Mouse (Mus musculus): ENCODE data around the gene Calb2. TPM values are rescaled to one million over a fixed set of nuclear protein-coding genes. Genes with fewer than 3 reads are reported as not detected.
A peak's percentile ranks its signal among the peaks of the same experiment; 100 is the strongest.

The Calb2 gene
- 10 to 100 TPM; 20.4 to 26.8 TPM for total RNA-seq (2021)
- long read RNA-seq, experiment 1, transcript Calb2-201 (11 exons, 1,431 nt) = major isoform, 34 of 37 reads
- long read RNA-seq, experiment 1, partial matches to known transcripts = 3 of 37 reads
- long read RNA-seq, experiment 1, other reads (novel, unspliced or antisense) = 0 of 37 reads
- long read RNA-seq, experiment 2, transcript Calb2-201 (11 exons, 1,431 nt) = major isoform, 25 of 28 reads
- long read RNA-seq, experiment 2, partial matches to known transcripts = 0 of 28 reads
- long read RNA-seq, experiment 2, other reads (novel, unspliced or antisense) = 3 of 28 reads

GRCm38 (mm10) chr8:110168046-110168445 is at the start of gene Calb2:
Calb2 (minus strand) TSS chr8:110168210.
- no peak within 1 kb of the TSS for H3K27ac ChIP-seq
- peak; percentile 85 for TF ChIP-seq CTCF (IDR thresholded peaks at IDR 0.05)
- intact Hi-C loops (cut with DNase I) = loop anchor here (1.0 kb wide), 1 partner anchor 310 kb away; no protein-coding TSS in a partner anchor

GRCm38 (mm10) chr8:110217681-110218131 is 49.7 kb upstream of the Calb2 start:
- intact Hi-C loops (cut with DNase I) = loop anchor here (5.0 kb wide), 1 partner anchor 135 kb away; no protein-coding TSS in a partner anchor
- Histone ChIP-seq H3K4me3 (peak overlapping the region; percentile 64), H3K27ac (peak overlapping the region; percentile 75)
- TF ChIP-seq CTCF (IDR thresholded peaks at IDR 0.05) = no peak
- DNase-seq (ENCODE audit: extremely low spot score in 1 of 2, low spot score in 2 of 2) = peak; percentile 100

More at GRCm38 (mm10) chr8:110168046-110168445, at the start of gene Calb2:
- no peak within 1 kb of the TSS for H3K4me3 ChIP-seq
- peak; percentile 69 to 73 for DNase-seq (ENCODE audit: extremely low spot score in 1 of 2, low spot score in 2 of 2)

- peak in 1 of 2 experiments; percentile 17 for DNase-seq (ENCODE audit: extremely low spot score in 1 of 2, low spot score in 2 of 2)
- TF ChIP-seq CTCF (IDR thresholded peaks at IDR 0.05) = no peak
- Histone ChIP-seq H3K4me3 (peak overlapping the region; percentile 64), H3K27ac (peak overlapping the region; percentile 75)
- intact Hi-C loops (cut with DNase I) = loop anchor here (5.0 kb wide), 1 partner anchor 135 kb away; no protein-coding TSS in a partner anchor
Measured at GRCm38 (mm10) chr8:110217198-110217597, 49.2 kb upstream of the Calb2 start.

DNA sequence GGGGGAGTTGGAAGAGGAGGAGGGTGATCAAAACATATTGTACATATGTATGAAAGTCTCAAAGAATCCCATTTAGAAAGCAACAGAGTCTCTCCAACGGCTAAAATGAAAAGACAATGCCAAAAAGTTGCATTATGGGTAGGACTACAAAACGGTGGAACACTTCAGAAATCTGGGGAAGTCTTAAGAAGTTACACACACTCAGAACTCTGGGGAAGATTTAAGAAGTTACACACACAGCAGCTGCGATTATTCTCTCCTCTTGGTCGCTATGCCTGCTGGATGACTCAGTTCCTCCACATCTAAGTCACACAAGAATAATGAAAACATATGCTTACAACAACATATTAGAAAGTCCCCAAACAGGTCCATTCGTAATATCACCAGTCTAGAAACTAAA is 48.2 kb upstream of the Calb2 start:
- Histone ChIP-seq H3K27ac (no peak overlapping the region), H3K4me3 (no peak overlapping the region)
- TF ChIP-seq CTCF (IDR thresholded peaks at IDR 0.05) = no peak
- no peak for DNase-seq (ENCODE audit: extremely low spot score in 1 of 2, low spot score in 2 of 2)
- intact Hi-C loops (cut with DNase I) = loop anchor here (5.0 kb wide), 1 partner anchor 134 kb away; no protein-coding TSS in a partner anchor

DNA sequence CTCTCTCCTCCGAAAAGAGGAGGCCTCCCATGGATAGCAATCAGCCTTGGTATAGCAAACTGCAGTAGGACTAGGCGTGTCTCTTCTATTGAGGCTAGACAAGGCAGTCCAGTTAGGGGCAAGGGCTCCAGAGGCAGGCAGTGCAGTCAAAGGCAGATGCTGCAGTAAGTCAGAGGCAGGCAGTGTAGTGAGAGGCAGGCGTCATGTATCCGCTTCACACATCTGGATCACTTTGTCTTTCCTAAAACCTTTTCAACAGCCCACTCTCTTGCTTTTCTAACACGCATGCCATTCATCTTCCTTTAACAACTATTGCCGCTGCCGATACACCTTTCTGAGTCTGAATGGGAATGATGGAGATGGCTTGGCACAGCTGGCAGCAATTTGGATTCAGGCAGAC is 47.4 kb upstream of the Calb2 start, which contains the start of gene Cmtr2:
Gene Cmtr2, plus strand, starts transcription at position 301 of the 400 bp plus-strand sequence.
- Histone ChIP-seq H3K27ac (no peak within 1 kb of the TSS), H3K4me3 (no peak within 1 kb of the TSS)
- intact Hi-C loops (cut with DNase I) = loop anchor here (5.0 kb wide), 1 partner anchor 133 kb away; no protein-coding TSS in a partner anchor
- no peak for DNase-seq (ENCODE audit: extremely low spot score in 1 of 2, low spot score in 2 of 2)
- no peak for TF ChIP-seq CTCF (IDR thresholded peaks at IDR 0.05)

- intact Hi-C loops (cut with DNase I) = loop anchor here (5.0 kb wide), 1 partner anchor 275 kb away; no protein-coding TSS in a partner anchor
- H3K4me3 ChIP-seq = no peak overlapping the region
- no peak overlapping the region for H3K27ac ChIP-seq
- peak; percentile 67 for TF ChIP-seq CTCF (IDR thresholded peaks at IDR 0.05)
- peak in 1 of 2 experiments; percentile 18 for DNase-seq (ENCODE audit: extremely low spot score in 1 of 2, low spot score in 2 of 2)
Measured at GRCm38 (mm10) chr8:110201806-110202205, 33.8 kb upstream of the Calb2 start.

DNA sequence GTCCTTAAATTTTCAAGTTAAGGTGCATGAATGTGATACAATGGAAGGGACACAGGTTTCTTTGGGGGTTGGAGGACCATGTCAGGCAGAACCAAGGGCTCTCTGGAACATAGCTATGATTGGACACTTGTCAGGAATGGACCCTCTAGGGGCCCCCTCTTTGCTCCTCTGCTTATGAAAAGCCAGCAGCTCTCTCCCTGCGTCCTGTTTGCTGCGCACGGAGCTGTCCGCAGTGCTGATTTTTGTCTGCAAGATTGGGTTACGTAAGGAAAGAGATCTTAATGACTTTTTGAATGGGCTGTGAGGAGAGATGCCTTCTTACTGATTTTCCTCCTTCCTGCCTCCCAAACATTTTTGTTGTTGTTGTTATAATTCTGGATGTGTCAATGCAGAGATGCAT is 28.7 kb upstream of the Calb2 start:
- Histone ChIP-seq H3K27ac (no peak overlapping the region), H3K4me3 (no peak overlapping the region)
- no peak for DNase-seq (ENCODE audit: extremely low spot score in 1 of 2, low spot score in 2 of 2)
- intact Hi-C loops (cut with DNase I) = no loop called here
- TF ChIP-seq CTCF (IDR thresholded peaks at IDR 0.05) = no peak

DNA sequence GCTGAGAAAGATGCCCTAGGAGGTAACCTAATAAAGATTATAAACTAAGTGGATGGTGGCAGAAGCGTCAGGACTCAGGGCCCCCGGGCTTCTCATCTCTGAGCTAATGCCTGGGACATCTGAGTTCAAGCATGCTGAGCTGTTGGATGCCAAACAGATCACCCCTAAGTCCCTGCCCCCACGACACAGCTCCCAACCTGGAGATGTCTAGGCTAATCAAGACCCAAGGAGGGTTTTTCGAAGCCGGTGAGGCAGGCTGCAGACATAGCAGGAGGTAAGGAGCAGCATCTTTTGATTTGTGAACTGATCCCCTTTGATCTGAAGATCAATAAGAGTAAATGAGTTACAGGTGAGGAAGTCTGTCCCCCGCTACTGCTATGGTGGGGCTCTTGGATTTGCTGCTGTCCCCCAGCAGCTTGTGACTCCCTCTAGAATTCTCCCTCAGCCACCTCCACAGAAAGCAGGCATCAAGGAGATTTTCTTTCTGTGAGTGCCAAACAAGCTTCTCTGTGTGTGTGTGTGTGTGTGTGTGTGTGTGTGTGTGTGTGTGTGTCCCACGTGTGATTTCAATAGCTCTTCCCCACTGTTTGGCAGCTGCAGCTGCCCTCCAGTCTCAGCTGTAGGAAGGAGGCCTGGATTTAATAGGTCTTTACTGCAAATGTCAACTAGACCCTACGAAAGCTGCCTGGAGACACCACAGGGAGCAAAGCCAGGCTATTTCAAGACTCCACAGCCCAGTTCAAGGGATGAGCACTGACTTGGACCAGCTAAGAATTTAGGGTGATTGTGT is 21.1 kb upstream of the Calb2 start:
- DNase-seq (ENCODE audit: extremely low spot score in 1 of 2, low spot score in 2 of 2) = no peak
- Histone ChIP-seq H3K4me3 (no peak overlapping the region), H3K27ac (no peak overlapping the region)
- intact Hi-C loops (cut with DNase I) = no loop called here
- TF ChIP-seq CTCF (IDR thresholded peaks at IDR 0.05) = no peak

- Histone ChIP-seq H3K4me3 (no peak overlapping the region), H3K27ac (no peak overlapping the region)
- intact Hi-C loops (cut with DNase I) = no loop called here
- DNase-seq (ENCODE audit: extremely low spot score in 1 of 2, low spot score in 2 of 2) = no peak
- TF ChIP-seq CTCF (IDR thresholded peaks at IDR 0.05) = no peak
Measured at GRCm38 (mm10) chr8:110185538-110185937, 17.5 kb upstream of the Calb2 start.

- no peak for DNase-seq (ENCODE audit: extremely low spot score in 1 of 2, low spot score in 2 of 2)
- H3K27ac ChIP-seq = no peak overlapping the region
- no peak for TF ChIP-seq CTCF (IDR thresholded peaks at IDR 0.05)
- intact Hi-C loops (cut with DNase I) = no loop called here
- no peak overlapping the region for H3K4me3 ChIP-seq
Measured at GRCm38 (mm10) chr8:110183748-110184147, 15.7 kb upstream of the Calb2 start.

GRCm38 (mm10) chr8:110182735-110183367 is 14.8 kb upstream of the Calb2 start:
- H3K27ac ChIP-seq = no peak overlapping the region
- no peak overlapping the region for H3K4me3 ChIP-seq
- intact Hi-C loops (cut with DNase I) = no loop called here
- no peak for TF ChIP-seq CTCF (IDR thresholded peaks at IDR 0.05)
- DNase-seq (ENCODE audit: extremely low spot score in 1 of 2, low spot score in 2 of 2) = no peak
